Mouse (Mus musculus): ENCODE measurements around the gene Mlf2.
A peak's percentile ranks its signal among the peaks of the same experiment; 100 is the strongest.

Gene Mlf2

DNA sequence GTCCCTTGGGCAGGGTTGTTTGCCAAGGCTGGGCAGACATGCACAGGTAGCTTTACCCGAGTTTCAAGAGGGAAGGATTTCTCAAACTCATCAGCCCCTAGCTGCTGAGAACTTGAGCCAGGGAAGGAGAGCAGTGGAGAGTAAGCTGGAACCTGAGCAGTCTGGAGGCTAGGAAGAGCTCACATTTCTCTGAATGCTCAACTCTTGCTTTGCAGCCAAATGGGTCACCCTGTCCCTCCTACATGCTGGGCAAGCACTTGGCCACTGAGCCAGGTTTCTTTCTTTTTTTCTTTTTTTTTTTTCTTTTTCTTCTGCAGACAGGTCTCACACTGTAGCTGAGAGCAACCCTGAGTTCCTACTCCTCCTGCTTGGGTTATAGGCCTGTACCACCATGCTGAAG, 5.5 kb downstream of the Mlf2 start:
- DNase-seq = no peak

DNA sequence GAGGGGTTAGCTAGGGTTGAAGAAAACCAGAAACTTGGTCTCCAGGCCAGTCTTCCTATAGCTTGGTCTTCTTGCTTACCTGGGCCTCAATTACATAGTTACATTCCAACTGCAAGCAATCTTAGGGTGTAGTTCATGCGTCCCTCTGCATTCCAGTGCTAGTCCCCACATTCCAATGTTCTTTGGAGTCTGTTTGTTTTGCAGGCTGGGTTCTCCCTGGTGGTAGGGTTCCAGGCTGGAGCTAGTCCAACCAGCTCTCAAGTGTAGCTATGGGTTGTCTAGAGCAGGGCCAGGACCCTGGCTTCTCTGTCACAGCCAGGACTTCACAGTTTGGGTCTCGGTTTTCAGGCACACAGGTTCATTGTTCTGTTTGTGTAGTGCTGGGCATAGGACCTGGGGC, 6.3 kb downstream of the Mlf2 start:
- DNase-seq = no peak

- no peak for DNase-seq
These were observed 7.4 kb downstream of the Mlf2 start for GRCm38 (mm10) chr6:124938554-124938953.

DNA sequence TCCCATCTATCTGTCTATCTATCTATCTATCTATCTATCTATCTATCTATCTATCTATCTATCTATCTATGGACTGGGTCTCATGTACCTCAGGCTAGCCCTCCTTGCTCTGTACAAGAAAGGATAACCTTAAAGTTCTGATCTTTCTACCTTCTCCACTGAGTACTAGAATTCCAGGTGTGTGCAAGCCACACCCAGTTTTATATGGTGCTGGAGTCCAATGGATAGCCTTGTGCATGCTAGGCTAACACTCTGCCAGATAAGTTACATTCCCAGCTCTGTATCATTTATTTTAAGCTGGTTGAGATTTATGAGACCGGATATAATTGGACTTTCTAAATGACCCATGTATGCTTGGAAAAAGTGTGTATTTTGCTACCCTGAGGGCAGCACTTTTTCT, 10.5 kb downstream of the Mlf2 start:
- DNase-seq = no peak

DNA sequence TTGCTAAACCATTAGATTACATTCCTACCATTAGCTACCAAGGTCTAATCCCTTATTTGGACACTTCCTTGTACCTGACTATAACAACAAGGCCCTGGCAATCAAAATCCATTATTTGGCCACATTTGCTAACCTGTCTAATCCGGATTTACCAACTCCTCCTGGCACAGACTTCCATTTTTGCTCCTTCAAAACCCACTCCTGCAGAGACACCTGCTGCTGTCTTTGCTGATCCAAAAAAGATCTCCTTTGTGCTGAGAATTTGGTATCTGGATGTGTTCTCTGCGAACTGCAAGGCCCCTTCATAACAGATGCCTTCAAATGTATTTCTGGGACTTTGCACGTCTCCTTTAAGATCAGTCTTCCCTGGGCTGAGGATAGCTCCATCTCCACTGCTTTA, 12.3 kb downstream of the Mlf2 start:
- no peak for DNase-seq

DNA sequence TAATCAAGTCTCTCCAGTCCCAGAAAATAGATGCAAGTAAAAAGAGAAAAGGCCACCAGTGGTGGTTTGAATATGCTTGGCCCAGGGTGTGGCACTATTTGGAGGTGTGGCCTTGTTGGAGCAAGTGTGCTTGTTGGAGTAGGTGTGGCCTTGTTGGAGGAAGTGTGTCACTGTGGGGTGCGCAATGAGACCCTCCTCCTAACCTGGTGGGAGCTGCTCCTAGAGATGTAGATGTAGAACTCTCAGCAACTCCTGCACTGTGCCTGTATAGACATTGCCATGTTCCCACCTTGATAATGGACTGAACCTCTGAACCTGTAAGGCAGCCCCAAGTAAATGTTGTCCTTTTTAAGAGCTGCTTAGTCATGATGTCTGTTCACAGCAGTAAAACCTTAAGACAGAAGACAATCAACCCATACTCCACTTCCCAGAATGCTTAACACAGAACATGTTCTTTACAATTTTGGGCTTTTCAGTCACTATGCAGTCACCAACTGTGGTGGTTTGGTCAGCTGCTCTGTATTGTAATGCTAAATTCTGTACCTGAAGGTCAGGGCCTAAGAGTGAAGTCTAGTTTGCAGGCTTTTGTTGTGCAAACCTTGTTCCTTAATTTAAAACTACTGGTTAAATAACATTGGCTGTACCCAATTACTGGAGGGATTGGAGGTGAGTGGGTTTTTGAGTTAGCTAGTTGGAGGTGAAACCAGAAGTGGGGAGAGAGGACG, 23.0 kb downstream of the Mlf2 start:
- DNase-seq = no peak

GRCm38 (mm10) chr6:124955212-124955611, 24.0 kb downstream of the Mlf2 start:
- DNase-seq = no peak

- no peak for DNase-seq
These were observed 26.9 kb downstream of the Mlf2 start for GRCm38 (mm10) chr6:124958127-124958526.

DNA sequence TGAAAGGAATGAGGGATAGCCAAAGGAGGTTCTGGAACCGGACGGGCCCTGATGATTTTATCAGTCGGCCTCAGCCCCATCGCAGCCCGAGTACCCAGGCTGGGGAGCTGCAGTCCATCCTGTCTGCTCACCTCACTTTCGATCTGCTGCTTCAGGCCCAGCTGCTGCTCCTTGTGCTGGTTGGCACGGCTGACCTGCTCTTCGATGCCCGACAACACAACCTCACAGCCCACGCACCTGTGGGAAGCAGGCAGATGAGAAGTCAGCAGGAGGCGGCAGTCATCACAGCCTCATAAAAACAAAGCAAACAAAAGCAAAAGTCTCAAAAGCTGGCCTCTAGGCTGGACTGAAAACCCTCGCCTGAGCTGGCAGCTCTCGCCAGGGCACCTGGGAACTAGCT, 28.8 kb downstream of the Mlf2 start:
- DNase-seq = no peak

DNA sequence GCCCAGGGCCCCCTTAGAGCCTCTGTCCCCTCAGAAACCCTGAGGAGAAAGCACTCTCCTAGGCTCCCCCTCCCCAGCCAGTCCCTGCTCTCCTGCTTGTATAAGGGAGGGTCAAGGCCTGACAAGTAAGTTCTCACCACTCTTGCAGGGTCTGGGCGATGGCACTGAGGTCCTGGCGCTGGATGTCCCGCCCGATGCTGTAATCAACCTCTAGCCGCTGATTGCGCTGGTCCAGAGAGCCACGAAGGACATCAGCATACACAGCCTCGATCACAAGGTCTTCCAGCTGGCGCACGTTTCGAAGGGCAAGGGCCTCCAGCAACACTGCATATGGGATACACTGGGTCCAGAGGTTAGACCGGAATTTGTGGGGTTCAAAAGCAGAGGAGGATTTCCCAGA, 29.8 kb downstream of the Mlf2 start:
- no peak for DNase-seq

GRCm38 (mm10) chr6:124964638-124965037, 33.5 kb downstream of the Mlf2 start:
- no peak for DNase-seq

- peak; percentile 95 to 98 for DNase-seq
These were observed 34.0 kb downstream of the Mlf2 start, which contains the start of gene Cops7a for GRCm38 (mm10) chr6:124965088-124965719. Gene Cops7a (minus strand): TSS chr6:124965538.

- DNase-seq = no peak
These were observed 34.6 kb downstream of the Mlf2 start for GRCm38 (mm10) chr6:124965747-124966146.

GRCm38 (mm10) chr6:124966466-124967118, 35.4 kb downstream of the Mlf2 start:
- peak in 1 of 2 experiments; percentile 7 for DNase-seq

GRCm38 (mm10) chr6:124967766-124968165, 36.6 kb downstream of the Mlf2 start:
- peak; percentile 60 to 75 for DNase-seq

Measured in kidney, postnatal 25 days (tissue).